Mouse (Mus musculus): Measurements from ENCODE around the gene Frmpd1. TPM values are rescaled to one million over a fixed set of nuclear protein-coding genes. Genes with fewer than 3 reads are reported as not detected.

The Frmpd1 gene
- total and polyA plus RNA-seq, 3 experiments = 9.2 to 23.2 (median 20.8) TPM

- Histone ChIP-seq H3K27me3 (ENCODE audit: insufficient read depth, low read length) (peaks cover 74% of the 10 kb centered on the region), H3K4me1 (ENCODE audit: insufficient read depth, low read depth, low read length) (peaks cover 14% of the 10 kb centered on the region), H3K4me3 (ENCODE audit: low read depth, low read length) (peak overlapping the region; percentile 66; the same call in 1 of the 2 replicates), H3K36me3 (replicated peaks) (no peaks in the 10 kb centered on the region), H3K9me3 (replicated peaks) (no peaks in the 10 kb centered on the region)
- TF ChIP-seq GATA1 (IDR thresholded peaks at IDR 0.05; ENCODE audit: borderline replicate concordance, low read length) (no peak), POLR2AphosphoS5 (IDR thresholded peaks at IDR 0.05; ENCODE audit: insufficient replicate concordance, low read depth, low read length) (no peak), TAL1 (conservative IDR thresholded peaks at IDR 0.05; ENCODE audit: low read depth, low read length) (no peak), CTCF (IDR thresholded peaks at IDR 0.05; ENCODE audit: low read depth, low read length) (no peak), GATA2 (IDR thresholded peaks at IDR 0.05; ENCODE audit: borderline replicate concordance, low read depth, low read length) (no peak)
- DNase-seq (ENCODE audit: low spot score) (no peak), ATAC-seq (ENCODE audit: extremely low read depth, insufficient number of reproducible peaks, low FRiP score, poor library complexity, severe bottlenecking) (no peak)
Measured at GRCm38 (mm10) chr4:45185331-45185669, 625 bp downstream of the Frmpd1 start.

GRCm38 (mm10) chr4:45198296-45198695 is 13.6 kb downstream of the Frmpd1 start:
- peaks cover 14% of the 10 kb centered on the region for H3K27me3 ChIP-seq (ENCODE audit: insufficient read depth, low read length)
- no peaks in the 10 kb centered on the region for H3K4me1 ChIP-seq (ENCODE audit: insufficient read depth, low read depth, low read length)
- TF ChIP-seq TAL1 (conservative IDR thresholded peaks at IDR 0.05; ENCODE audit: low read depth, low read length) (no peak), POLR2AphosphoS5 (IDR thresholded peaks at IDR 0.05; ENCODE audit: insufficient replicate concordance, low read depth, low read length) (no peak), CTCF (IDR thresholded peaks at IDR 0.05; ENCODE audit: low read depth, low read length) (no peak), GATA1 (IDR thresholded peaks at IDR 0.05; ENCODE audit: borderline replicate concordance, low read length) (no peak), GATA2 (IDR thresholded peaks at IDR 0.05; ENCODE audit: borderline replicate concordance, low read depth, low read length) (no peak)
- no peak for ATAC-seq (ENCODE audit: extremely low read depth, insufficient number of reproducible peaks, low FRiP score, poor library complexity, severe bottlenecking)
- no peaks in the 10 kb centered on the region for H3K36me3 ChIP-seq (replicated peaks)
- no peak overlapping the region for H3K4me3 ChIP-seq (ENCODE audit: low read depth, low read length)
- no peak for DNase-seq (ENCODE audit: low spot score)
- H3K9me3 ChIP-seq (replicated peaks) = no peaks in the 10 kb centered on the region

GRCm38 (mm10) chr4:45203283-45203682 is 18.6 kb downstream of the Frmpd1 start:
- Histone ChIP-seq H3K4me3 (ENCODE audit: low read depth, low read length) (no peak overlapping the region), H3K4me1 (ENCODE audit: insufficient read depth, low read depth, low read length) (peaks cover 12% of the 10 kb centered on the region), H3K27me3 (ENCODE audit: insufficient read depth, low read length) (peaks cover 30% of the 10 kb centered on the region), H3K9me3 (replicated peaks) (no peaks in the 10 kb centered on the region), H3K36me3 (replicated peaks) (no peaks in the 10 kb centered on the region)
- DNase-seq (ENCODE audit: low spot score) (no peak), ATAC-seq (ENCODE audit: extremely low read depth, insufficient number of reproducible peaks, low FRiP score, poor library complexity, severe bottlenecking) (no peak)
- no peak for TF ChIP-seq CTCF (IDR thresholded peaks at IDR 0.05; ENCODE audit: low read depth, low read length)
- no peak for TF ChIP-seq GATA1 (IDR thresholded peaks at IDR 0.05; ENCODE audit: borderline replicate concordance, low read length)
- no peak for TF ChIP-seq TAL1 (conservative IDR thresholded peaks at IDR 0.05; ENCODE audit: low read depth, low read length)
- no peak for TF ChIP-seq POLR2AphosphoS5 (IDR thresholded peaks at IDR 0.05; ENCODE audit: insufficient replicate concordance, low read depth, low read length)
- TF ChIP-seq GATA2 (IDR thresholded peaks at IDR 0.05; ENCODE audit: borderline replicate concordance, low read depth, low read length) = no peak

GRCm38 (mm10) chr4:45207444-45207843 is 22.8 kb downstream of the Frmpd1 start:
- Histone ChIP-seq H3K9me3 (replicated peaks) (no peaks in the 10 kb centered on the region), H3K4me3 (ENCODE audit: low read depth, low read length) (no peak overlapping the region), H3K36me3 (replicated peaks) (no peaks in the 10 kb centered on the region), H3K27me3 (ENCODE audit: insufficient read depth, low read length) (peaks cover 42% of the 10 kb centered on the region), H3K4me1 (ENCODE audit: insufficient read depth, low read depth, low read length) (peaks cover 26% of the 10 kb centered on the region)
- TF ChIP-seq GATA2 (IDR thresholded peaks at IDR 0.05; ENCODE audit: borderline replicate concordance, low read depth, low read length) (no peak), TAL1 (conservative IDR thresholded peaks at IDR 0.05; ENCODE audit: low read depth, low read length) (no peak), GATA1 (IDR thresholded peaks at IDR 0.05; ENCODE audit: borderline replicate concordance, low read length) (no peak), CTCF (IDR thresholded peaks at IDR 0.05; ENCODE audit: low read depth, low read length) (no peak), POLR2AphosphoS5 (IDR thresholded peaks at IDR 0.05; ENCODE audit: insufficient replicate concordance, low read depth, low read length) (no peak)
- ATAC-seq (ENCODE audit: extremely low read depth, insufficient number of reproducible peaks, low FRiP score, poor library complexity, severe bottlenecking) = no peak
- DNase-seq (ENCODE audit: low spot score) = no peak

GRCm38 (mm10) chr4:45208832-45209363 is 24.2 kb downstream of the Frmpd1 start:
- H3K36me3 ChIP-seq (replicated peaks) = no peaks in the 10 kb centered on the region
- ATAC-seq (ENCODE audit: extremely low read depth, insufficient number of reproducible peaks, low FRiP score, poor library complexity, severe bottlenecking) (no peak), DNase-seq (ENCODE audit: low spot score) (no peak)
- H3K9me3 ChIP-seq (replicated peaks) = no peaks in the 10 kb centered on the region
- TF ChIP-seq CTCF (IDR thresholded peaks at IDR 0.05; ENCODE audit: low read depth, low read length) = no peak
- no peak for TF ChIP-seq GATA2 (IDR thresholded peaks at IDR 0.05; ENCODE audit: borderline replicate concordance, low read depth, low read length)
- no peak for TF ChIP-seq TAL1 (conservative IDR thresholded peaks at IDR 0.05; ENCODE audit: low read depth, low read length)
- TF ChIP-seq GATA1 (IDR thresholded peaks at IDR 0.05; ENCODE audit: borderline replicate concordance, low read length) = no peak
- no peak for TF ChIP-seq POLR2AphosphoS5 (IDR thresholded peaks at IDR 0.05; ENCODE audit: insufficient replicate concordance, low read depth, low read length)
- peaks cover 40% of the 10 kb centered on the region for H3K4me1 ChIP-seq (ENCODE audit: insufficient read depth, low read depth, low read length)
- no peak overlapping the region for H3K4me3 ChIP-seq (ENCODE audit: low read depth, low read length)
- peaks cover 51% of the 10 kb centered on the region for H3K27me3 ChIP-seq (ENCODE audit: insufficient read depth, low read length)

- Histone ChIP-seq H3K36me3 (replicated peaks) (no peaks in the 10 kb centered on the region), H3K9me3 (replicated peaks) (no peaks in the 10 kb centered on the region), H3K4me1 (ENCODE audit: insufficient read depth, low read depth, low read length) (peaks cover 33% of the 10 kb centered on the region), H3K4me3 (ENCODE audit: low read depth, low read length) (no peak overlapping the region; the same call in 1 of the 2 replicates), H3K27me3 (ENCODE audit: insufficient read depth, low read length) (peaks cover 41% of the 10 kb centered on the region)
- ATAC-seq (ENCODE audit: extremely low read depth, insufficient number of reproducible peaks, low FRiP score, poor library complexity, severe bottlenecking) (peak; percentile 78), DNase-seq (ENCODE audit: low spot score) (peak; percentile 15)
- peak; percentile 74 for TF ChIP-seq TAL1 (conservative IDR thresholded peaks at IDR 0.05; ENCODE audit: low read depth, low read length)
- TF ChIP-seq GATA2 (IDR thresholded peaks at IDR 0.05; ENCODE audit: borderline replicate concordance, low read depth, low read length) = no peak
Measured at GRCm38 (mm10) chr4:45212342-45213063, 27.8 kb downstream of the Frmpd1 start.
